Mouse (Mus musculus) liver, adult (tissue): Measurements from ENCODE around the gene Lefty1.

Source experiments
- GATA4 ChIP-seq: IDR thresholded peaks from 2 replicates; pipeline ENCODE4 v1.6.1; 2014; ENCODE audit warnings: mild to moderate bottlenecking, low read length; ENCODE audit not compliant: insufficient replicate concordance

The Lefty1 gene

DNA sequence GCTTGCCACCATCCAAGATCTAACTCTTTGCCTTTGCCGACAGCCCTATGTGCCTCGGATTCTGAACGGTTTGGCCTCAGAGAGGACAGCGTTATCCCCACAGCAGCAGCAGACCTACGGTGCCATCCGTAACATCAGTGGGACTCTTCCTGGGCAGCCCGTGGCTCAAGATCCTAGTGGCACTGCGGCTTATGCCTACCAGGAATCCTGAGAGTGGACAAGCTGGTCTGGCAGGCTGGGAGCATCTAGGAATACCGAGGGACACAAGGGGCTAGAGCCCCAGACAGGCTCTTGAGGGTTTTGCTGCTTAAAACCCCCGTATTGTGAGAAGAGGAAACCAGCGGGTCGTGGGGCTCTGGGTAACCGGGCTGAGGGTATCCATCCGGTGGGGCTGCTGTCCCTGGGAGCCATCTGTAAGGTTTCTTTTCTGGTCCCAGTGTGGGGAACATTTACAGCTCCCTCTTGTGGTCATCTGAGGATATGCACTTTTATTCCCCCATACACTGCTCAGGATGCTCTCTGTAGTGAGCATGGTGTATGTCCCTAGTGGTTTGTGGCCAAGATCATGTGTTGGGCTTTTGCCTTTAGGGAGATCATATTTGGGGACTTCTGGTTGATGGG lies 39.4 kb downstream of the Lefty1 start:
- TF ChIP-seq GATA4 = no peak

DNA sequence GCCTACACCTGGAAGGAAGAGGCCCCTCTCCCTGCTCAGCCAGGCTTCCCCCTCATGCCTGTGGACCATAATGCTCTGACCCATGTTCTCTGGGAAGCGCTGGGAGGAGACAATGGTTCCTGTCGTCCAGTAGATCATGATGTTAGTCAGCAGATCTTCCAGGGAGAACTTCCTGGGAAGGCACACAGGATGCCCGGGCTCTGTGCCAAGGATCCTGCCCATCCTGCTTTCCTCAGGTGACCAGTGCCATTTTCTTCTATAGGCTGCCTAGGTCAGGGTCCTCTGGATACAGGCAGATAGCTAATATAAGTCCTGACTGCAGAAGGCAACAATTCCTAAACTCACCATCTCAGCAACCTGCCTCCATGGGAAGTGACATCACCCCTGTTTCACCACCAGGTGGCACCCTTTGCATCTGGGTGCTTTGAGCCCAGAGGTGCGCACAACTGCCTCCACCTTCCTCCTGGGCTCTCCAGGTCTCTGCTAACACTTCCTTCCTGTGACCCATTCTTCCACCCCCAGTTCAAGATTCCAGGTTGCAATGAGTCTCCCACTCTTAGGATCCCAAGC lies 41.4 kb downstream of the Lefty1 start:
- TF ChIP-seq GATA4 = no peak

DNA sequence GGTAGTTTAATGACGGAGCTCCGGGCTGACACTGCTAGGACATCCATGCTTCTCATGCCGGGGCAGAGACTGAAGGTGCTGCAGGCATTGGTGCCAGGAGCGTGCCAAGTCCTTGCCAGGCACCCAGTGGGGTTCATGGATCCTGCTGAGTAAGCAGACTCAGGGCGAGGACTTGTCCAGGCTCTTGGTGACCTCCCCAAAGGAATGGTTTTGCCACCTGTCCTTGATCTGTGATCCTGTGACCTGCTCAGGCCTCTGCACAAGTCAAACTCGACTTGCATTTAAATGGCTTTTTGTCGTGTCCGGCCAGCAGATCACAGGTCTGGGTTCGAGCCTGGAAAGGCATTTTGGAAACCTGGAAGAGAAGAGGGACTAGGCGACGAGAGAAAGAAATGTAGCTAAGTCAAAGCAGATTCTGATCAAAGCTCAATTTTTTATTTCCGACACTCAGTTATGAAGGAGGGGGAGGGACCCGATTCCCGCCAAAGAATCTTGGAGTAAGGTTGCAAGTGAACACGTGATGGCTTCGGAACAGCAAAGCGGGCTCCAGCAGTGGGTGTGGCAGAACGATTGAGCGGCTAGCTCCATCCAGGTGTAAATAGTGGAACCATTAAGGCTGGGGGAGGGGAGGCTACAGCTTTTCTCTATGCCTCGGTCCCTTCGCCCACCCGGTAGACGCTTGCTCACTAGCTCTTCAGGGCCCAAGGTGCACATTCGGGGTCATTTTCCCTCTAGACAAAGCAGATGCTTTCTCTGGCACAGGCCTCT lies 44.8 kb downstream of the Lefty1 start:
- no peak for TF ChIP-seq GATA4

DNA sequence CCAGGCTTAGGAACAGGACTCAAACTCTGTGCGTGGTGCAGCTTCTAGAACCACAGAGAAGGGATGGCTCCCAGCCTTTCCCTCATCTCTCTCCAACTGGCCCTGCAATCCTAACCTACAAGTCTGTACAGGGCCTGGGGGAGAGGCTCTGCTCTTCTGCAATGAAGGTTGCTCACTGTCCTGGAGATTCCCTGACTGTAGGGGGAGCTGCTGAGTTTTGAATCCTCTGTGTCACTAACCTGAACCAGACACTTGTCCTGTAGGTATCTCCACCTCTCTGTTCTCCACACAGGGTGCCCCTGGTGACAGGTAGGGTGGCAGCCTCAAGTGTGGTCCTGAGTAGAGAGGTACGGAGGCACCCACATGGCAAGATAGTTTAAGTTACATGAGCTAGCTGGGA lies 45.6 kb downstream of the Lefty1 start:
- no peak for TF ChIP-seq GATA4

DNA sequence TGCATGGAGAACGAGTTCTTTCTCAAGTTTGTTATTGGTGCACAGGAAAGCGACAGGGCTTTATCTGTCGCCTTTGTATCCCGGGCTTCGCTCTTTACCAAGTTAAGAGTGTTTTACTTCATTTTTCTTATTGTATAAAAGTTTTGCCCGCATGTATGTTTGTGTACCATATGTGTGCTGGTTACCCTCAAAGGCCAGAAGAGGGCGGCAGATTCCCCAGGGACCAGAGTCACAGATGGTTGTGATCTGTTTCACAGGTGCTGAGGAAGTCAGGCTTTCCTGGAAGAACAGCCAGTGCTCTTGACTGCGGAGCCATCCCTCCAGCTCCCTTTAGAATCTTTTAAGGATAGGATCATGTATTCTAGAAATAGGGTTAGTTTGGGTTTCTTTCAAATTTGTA lies 51.9 kb downstream of the Lefty1 start:
- TF ChIP-seq GATA4 = no peak

DNA sequence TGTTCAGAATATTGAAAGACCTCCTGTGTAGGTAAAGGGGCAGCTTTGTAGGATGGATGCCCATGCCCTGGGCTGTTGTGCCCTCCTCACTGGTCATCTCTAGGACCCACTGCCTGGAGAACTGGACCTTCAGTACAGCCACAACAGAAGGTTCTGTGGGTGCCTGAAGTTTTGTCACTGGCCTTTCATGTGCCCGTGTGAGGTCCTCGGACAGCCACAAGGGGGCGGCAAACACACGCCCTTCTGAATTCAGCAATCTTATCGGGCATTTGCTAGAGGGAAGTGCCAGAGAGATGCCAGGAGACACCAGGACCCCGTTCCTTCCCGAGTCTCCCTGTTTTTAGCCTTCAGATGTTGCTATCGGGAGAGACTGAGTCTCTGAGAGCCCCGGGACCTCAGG lies 52.9 kb downstream of the Lefty1 start:
- TF ChIP-seq GATA4 = peak; percentile 65; the same call in 1 of the 2 replicates
